Mouse (Mus musculus) hindbrain, embryonic 11.5 days (tissue): ENCODE measurements at regions not wholly inside any gene's neighbourhood (a gene's known extent, or its start where the extent isn't known, plus 50 kb on each side); places are given as distances from the start of the nearest gene placed in this dataset.

ENCODE experiments used
- ATAC-seq: fragments of 200-750 bp; cut with Nextera tagmentation; 2 replicates; pipeline ENCODE4 v1.8.0; 2017; ENCODE audit warnings: mild to moderate bottlenecking, moderate TSS enrichment, moderate library complexity; ENCODE audit not compliant: low FRiP score
- DNase-seq: peaks from one replicate; pipeline ENCODE4 v3.0.0-alpha.2; 2015; ENCODE audit warnings: low spot score
- H3K27ac ChIP-seq: fragments of 300-500 bp; sonication (generic); 2 replicates; pipeline ENCODE4 v1.5.1; 2014; ENCODE audit warnings: mild to moderate bottlenecking, low read depth, low read length
- H3K27me3 ChIP-seq: fragments of 300-500 bp; sonication (generic); 2 replicates; pipeline ENCODE4 v1.6.1; 2014; ENCODE audit warnings: mild to moderate bottlenecking, low read length, moderate library complexity, mixed read lengths; ENCODE audit not compliant: control insufficient read depth, insufficient read depth
- H3K36me3 ChIP-seq: fragments of 300-500 bp; sonication (generic); 2 replicates; pipeline ENCODE4 v1.6.1; 2014; ENCODE audit warnings: mild to moderate bottlenecking, low read length, moderate library complexity, mixed read lengths; ENCODE audit not compliant: control insufficient read depth, insufficient read depth
- H3K4me1 ChIP-seq: fragments of 300-500 bp; sonication (generic); replicated peaks from 2 replicates; pipeline ENCODE4 v1.6.1; 2014; ENCODE audit warnings: low read length, mixed read lengths; ENCODE audit not compliant: control insufficient read depth, insufficient read depth
- H3K4me2 ChIP-seq: fragments of 300-500 bp; sonication (generic); replicated peaks from 2 replicates; pipeline ENCODE4 v1.6.1; 2014; ENCODE audit warnings: mild to moderate bottlenecking, low read depth, low read length
- H3K4me3 ChIP-seq: fragments of 300-500 bp; sonication (generic); 2 replicates; pipeline ENCODE4 v1.5.1; 2014; ENCODE audit warnings: low read depth, low read length
- H3K9ac ChIP-seq: fragments of 300-500 bp; sonication (generic); 2 replicates; pipeline ENCODE4 v1.6.1; 2014; ENCODE audit warnings: low read depth, low read length
- H3K9me3 ChIP-seq: fragments of 300-500 bp; sonication (generic); 2 replicates; pipeline ENCODE4 v1.6.1; 2016; ENCODE audit warnings: low read length; ENCODE audit not compliant: control insufficient read depth
- whole genome bisulfite sequencing: fragments of 180-500 bp; shearing (Covaris S2); extraction: QIAGEN DNeasy Blood & Tissue Kit; methylation state at CpG from one replicate; pipeline ENCODE4 v1.1.7; 2014; 5-methylcytosine and 5-hydroxymethylcytosine counted together

DNA sequence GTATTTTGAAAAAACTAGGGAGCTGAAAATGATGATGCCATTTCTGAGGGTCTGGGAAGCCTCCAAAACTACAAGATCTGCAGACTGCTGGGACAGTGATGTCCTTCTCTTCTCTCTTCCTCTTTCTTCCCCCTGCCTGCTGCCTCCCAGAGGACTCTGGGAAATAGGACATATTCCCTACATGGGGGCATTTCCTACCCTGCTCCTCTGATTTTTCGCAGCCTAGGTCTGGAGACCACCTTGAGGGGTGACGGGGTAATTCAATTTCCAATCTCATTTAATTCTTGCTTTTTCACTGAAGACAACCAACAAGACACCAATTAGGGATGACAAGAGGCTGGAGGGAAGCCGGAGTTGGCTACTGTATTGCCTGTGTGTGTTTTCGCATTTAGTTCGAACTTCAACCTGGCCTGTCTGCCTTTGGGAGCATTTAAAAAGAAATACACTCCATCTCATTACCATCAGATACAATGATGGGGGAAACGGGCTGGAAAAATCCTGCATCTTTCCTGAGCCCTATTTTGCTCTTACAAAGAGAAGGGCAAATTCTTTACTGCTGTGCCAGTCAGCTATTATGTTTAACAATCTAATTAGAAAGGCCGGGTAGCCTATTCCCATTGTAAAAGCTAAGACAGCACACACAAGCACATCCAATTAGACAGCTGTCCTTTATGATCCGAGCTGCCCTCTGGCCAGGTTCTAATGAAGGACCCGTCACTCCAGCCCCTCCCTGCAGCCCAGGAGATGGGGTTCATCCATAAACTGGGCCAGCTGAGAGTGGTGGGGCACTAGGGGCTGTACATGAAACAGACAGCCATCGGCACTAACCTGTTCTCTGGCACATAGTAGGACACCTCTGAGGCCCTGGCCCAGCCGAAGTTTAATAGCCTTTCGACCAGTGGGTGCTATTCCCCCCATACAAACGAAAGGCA, 505.0 kb downstream of the 1700129C05Rik start:
- Histone ChIP-seq H3K4me3 (no peak overlapping the region), H3K27ac (no peak overlapping the region), H3K4me2 (no peak overlapping the region), H3K9ac (no peak overlapping the region), H3K9me3 (no peaks in the 10 kb centered on the region), H3K27me3 (peaks cover 10% of the 10 kb centered on the region; the same call in 1 of the 2 replicates), H3K4me1 (0 out of 2 replicates have a peak, but pooled peaks cover 2% of the 10 kb centered on the region), H3K36me3 (no peaks in the 10 kb centered on the region)
- 49% methylated on average over 13 of the region's 13 CpGs for WGBS
- DNase-seq (no peak), ATAC-seq (peak; percentile 65)

DNA sequence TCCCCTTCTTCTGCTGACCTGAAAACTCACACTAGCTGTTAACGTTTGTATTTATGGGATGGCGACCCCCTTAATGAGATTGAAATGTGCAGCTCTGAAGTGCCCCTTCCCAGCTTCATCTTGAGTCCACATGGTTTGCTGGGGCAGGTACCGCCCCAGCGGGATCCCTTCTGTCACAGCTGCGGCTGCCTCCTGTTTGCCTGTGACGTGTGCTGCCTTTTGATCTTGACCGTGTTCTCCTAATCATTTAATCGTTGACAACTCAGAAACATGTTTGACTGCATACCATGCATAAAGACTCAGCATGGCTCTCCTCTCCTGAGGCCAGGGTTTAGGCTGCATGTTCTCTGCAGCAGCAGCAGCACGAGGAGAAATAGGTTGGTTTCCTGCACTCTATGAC, 511.5 kb downstream of the 1700129C05Rik start:
- DNase-seq (peak; percentile 25), ATAC-seq (no peak)
- 45% methylated on average over 9 of the region's 9 CpGs for WGBS
- Histone ChIP-seq H3K4me3 (no peak overlapping the region), H3K4me2 (no peak overlapping the region), H3K36me3 (no peaks in the 10 kb centered on the region), H3K9ac (no peak overlapping the region), H3K27ac (no peak overlapping the region), H3K27me3 (peaks cover 7% of the 10 kb centered on the region; the same call in 1 of the 2 replicates), H3K4me1 (no peaks in the 10 kb centered on the region; the same call in 1 of the 2 replicates), H3K9me3 (no peaks in the 10 kb centered on the region)

DNA sequence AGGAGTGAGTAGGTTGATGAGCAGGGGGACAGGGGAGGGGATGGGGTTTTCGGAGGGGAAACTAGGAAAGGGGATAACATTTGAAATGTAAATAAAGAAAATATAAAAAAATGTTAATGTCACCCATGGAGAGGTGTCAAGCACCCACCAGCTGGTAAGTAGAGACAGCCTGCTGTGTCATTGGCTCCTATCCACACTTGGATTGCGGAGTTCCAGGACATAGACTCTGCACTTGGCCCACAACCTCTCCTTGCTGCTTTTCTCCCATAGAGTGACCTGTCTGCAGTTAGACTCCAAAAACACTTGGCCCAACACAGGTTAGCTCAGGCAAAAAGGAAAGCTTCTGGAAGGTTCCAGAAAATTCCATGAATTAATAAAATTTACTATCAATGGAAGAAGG, 514.4 kb downstream of the 1700129C05Rik start:
- Histone ChIP-seq H3K36me3 (no peaks in the 10 kb centered on the region), H3K4me2 (no peak overlapping the region), H3K4me1 (no peaks in the 10 kb centered on the region; the same call in 1 of the 2 replicates), H3K27ac (no peak overlapping the region), H3K27me3 (no peaks in the 10 kb centered on the region), H3K9ac (no peak overlapping the region), H3K4me3 (no peak overlapping the region), H3K9me3 (no peaks in the 10 kb centered on the region)
- no peak for ATAC-seq
- 87% methylated on average over 2 of the region's 2 CpGs for WGBS
- DNase-seq, result no peak

DNA sequence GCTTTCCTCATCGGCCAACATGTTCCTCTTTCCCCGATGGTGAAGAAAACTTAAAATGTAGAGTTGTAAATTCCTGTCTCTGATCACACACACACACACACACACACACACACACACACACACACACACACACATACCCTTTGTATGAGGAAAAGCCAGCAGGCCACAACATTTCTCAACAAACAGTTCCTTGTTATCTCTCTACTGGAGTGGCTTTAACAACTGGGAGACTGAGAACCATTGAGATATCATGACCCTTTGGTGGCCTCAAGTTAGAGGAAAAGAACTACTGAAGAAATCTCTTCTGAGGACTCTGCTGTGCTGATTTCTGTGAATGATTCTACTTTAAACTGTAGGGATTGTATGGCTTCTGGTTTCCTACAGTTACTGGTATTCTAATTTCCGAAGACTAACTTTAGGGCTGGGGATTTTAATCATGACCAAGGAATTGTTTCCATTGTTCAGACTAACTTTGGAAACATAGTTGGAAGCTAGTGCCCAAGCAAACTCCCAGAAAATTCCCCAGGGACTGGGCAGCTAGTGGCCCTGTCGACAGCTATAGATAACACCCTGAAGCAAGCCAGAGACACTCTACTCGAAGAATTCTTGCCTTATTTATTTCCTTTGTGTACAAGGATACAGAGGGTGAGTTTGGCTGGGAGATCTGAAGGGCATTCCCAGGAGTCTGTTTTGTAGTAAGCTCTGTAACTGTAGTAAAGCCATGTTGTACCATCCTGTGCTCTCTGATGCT, 516.0 kb downstream of the 1700129C05Rik start:
- H3K9me3 ChIP-seq, result no peaks in the 10 kb centered on the region
- H3K9ac ChIP-seq, result no peak overlapping the region
- DNase-seq (no peak), ATAC-seq (no peak)
- no peak overlapping the region for H3K27ac ChIP-seq
- H3K4me1 ChIP-seq, result no peaks in the 10 kb centered on the region; the same call in 1 of the 2 replicates
- no peak overlapping the region for H3K4me2 ChIP-seq
- no peaks in the 10 kb centered on the region for H3K27me3 ChIP-seq
- H3K36me3 ChIP-seq, result no peaks in the 10 kb centered on the region
- no peak overlapping the region for H3K4me3 ChIP-seq
- 83% methylated on average over 5 of the region's 5 CpGs for WGBS

DNA sequence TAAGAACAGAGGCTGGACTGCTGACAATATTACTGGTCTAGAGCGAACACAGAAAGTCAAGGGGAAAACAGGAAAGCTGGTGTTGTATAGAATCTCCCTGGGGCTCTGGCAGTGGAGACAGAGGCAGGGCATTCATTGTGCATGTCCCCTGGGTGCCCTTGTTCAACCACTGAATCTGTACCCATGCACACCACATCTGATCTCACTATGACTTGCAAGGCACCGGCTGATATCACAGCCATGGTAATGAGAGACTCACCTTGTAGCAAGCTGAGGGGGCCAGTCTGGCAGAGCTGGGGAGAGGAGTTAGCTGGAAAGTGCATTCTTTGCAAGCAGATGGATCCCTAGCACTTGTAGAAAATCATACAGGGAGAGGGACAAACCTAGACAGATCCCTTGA, 522.5 kb downstream of the 1700129C05Rik start:
- ATAC-seq (no peak), DNase-seq (no peak)
- no peaks in the 10 kb centered on the region for H3K9me3 ChIP-seq
- H3K4me1 ChIP-seq, result no peaks in the 10 kb centered on the region
- WGBS, result 87% methylated on average over 2 of the region's 2 CpGs
- no peak overlapping the region for H3K27ac ChIP-seq
- H3K4me3 ChIP-seq, result no peak overlapping the region
- H3K36me3 ChIP-seq, result no peaks in the 10 kb centered on the region
- no peaks in the 10 kb centered on the region for H3K27me3 ChIP-seq
- H3K9ac ChIP-seq, result no peak overlapping the region
- no peak overlapping the region for H3K4me2 ChIP-seq

- Histone ChIP-seq H3K4me2 (no peak overlapping the region), H3K27ac (no peak overlapping the region), H3K36me3 (no peaks in the 10 kb centered on the region), H3K4me1 (no peaks in the 10 kb centered on the region), H3K9me3 (no peaks in the 10 kb centered on the region), H3K9ac (no peak overlapping the region), H3K27me3 (no peaks in the 10 kb centered on the region), H3K4me3 (no peak overlapping the region)
- 84% methylated on average over 10 of the region's 10 CpGs for WGBS
- no peak for DNase-seq
- ATAC-seq, result no peak
These were observed 525.0 kb downstream of the 1700129C05Rik start for GRCm38 (mm10) chr14:58617656-58618055.

- no peak overlapping the region for H3K4me3 ChIP-seq
- ATAC-seq (no peak), DNase-seq (no peak)
- H3K27me3 ChIP-seq, result no peaks in the 10 kb centered on the region
- H3K4me1 ChIP-seq, result no peaks in the 10 kb centered on the region
- H3K27ac ChIP-seq, result no peak overlapping the region
- H3K9me3 ChIP-seq, result no peaks in the 10 kb centered on the region
- no peaks in the 10 kb centered on the region for H3K36me3 ChIP-seq
- no peak overlapping the region for H3K4me2 ChIP-seq
- 58% methylated on average over 4 of the region's 4 CpGs for WGBS
- no peak overlapping the region for H3K9ac ChIP-seq
These were observed 534.5 kb downstream of the 1700129C05Rik start for GRCm38 (mm10) chr14:58608216-58608615.

- H3K27me3 ChIP-seq, result no peaks in the 10 kb centered on the region
- no peak overlapping the region for H3K9ac ChIP-seq
- DNase-seq (no peak), ATAC-seq (no peak)
- no peak overlapping the region for H3K27ac ChIP-seq
- no peaks in the 10 kb centered on the region for H3K36me3 ChIP-seq
- no peak overlapping the region for H3K4me2 ChIP-seq
- 71% methylated on average over 2 of the region's 2 CpGs for WGBS
- no peaks in the 10 kb centered on the region for H3K4me1 ChIP-seq
- no peak overlapping the region for H3K4me3 ChIP-seq
- H3K9me3 ChIP-seq, result no peaks in the 10 kb centered on the region
These were observed 535.0 kb downstream of the 1700129C05Rik start for GRCm38 (mm10) chr14:58607734-58608133.
